Mouse (Mus musculus) liver, embryonic 11.5 days (tissue): Measurements from ENCODE around the gene Tmem108. TPM values are rescaled to one million over a fixed set of nuclear protein-coding genes. Genes with fewer than 3 reads are reported as not detected.

Experiments
- ATAC-seq: fragments of 200-750 bp; cut with Nextera tagmentation; replicated peaks from 2 replicates; pipeline ENCODE4 v1.8.0; 2017; ENCODE audit warnings: moderate number of reproducible peaks, mild to moderate bottlenecking, moderate TSS enrichment, moderate library complexity; ENCODE audit not compliant: low FRiP score
- DNase-seq: peaks from one replicate; pipeline ENCODE4 v3.0.0-alpha.2; 2017; ENCODE audit warnings: low spot score
- H3K27ac ChIP-seq: fragments of 300-500 bp; sonication (generic); 2 replicates; pipeline ENCODE4 v1.5.1; 2014; ENCODE audit warnings: mild to moderate bottlenecking, low read depth, low read length, control low read depth
- H3K27me3 ChIP-seq: fragments of 300-500 bp; sonication (generic); replicated peaks from 2 replicates; pipeline ENCODE4 v1.6.1; 2014; ENCODE audit warnings: low read length, mixed read lengths; ENCODE audit not compliant: control insufficient read depth, insufficient read depth
- H3K36me3 ChIP-seq: fragments of 300-500 bp; sonication (generic); 2 replicates; pipeline ENCODE4 v1.6.1; 2014; ENCODE audit warnings: mild to moderate bottlenecking, low read length, moderate library complexity, mixed read lengths; ENCODE audit not compliant: control insufficient read depth, insufficient read depth
- H3K4me1 ChIP-seq: fragments of 300-500 bp; sonication (generic); replicated peaks from 2 replicates; pipeline ENCODE4 v1.6.1; 2014; ENCODE audit warnings: low read length, mixed read lengths; ENCODE audit not compliant: control insufficient read depth, insufficient read depth
- H3K4me2 ChIP-seq: fragments of 300-500 bp; sonication (generic); 2 replicates; pipeline ENCODE4 v1.6.1; 2014; ENCODE audit warnings: mild to moderate bottlenecking, control low read depth, moderate library complexity
- H3K4me3 ChIP-seq: fragments of 300-500 bp; sonication (generic); 2 replicates; pipeline ENCODE4 v1.5.1; 2014; ENCODE audit warnings: low read depth, low read length, control low read depth
- H3K9ac ChIP-seq: fragments of 300-500 bp; sonication (generic); 2 replicates; pipeline ENCODE4 v1.6.1; 2014; ENCODE audit warnings: low read depth, low read length, control low read depth
- H3K9me3 ChIP-seq: fragments of 300-500 bp; sonication (generic); 2 replicates; pipeline ENCODE4 v1.6.1; 2016; ENCODE audit warnings: low read length, inconsistent platforms, mixed read lengths; ENCODE audit not compliant: control insufficient read depth
- WGBS: fragments of 180-500 bp; shearing (Covaris S2); extraction: QIAGEN DNeasy Blood & Tissue Kit; methylation state at CpG from one replicate; pipeline ENCODE4 v1.1.7; 2014; 5-methylcytosine and 5-hydroxymethylcytosine counted together
- polyA plus RNA-seq: library from polyadenylated mRNA; unstranded; fragments of >200 nt; fragmentation: Nextera tagmentation; extraction: Ambion mirVana; gene quantifications from 2 replicates; pipeline ENCODE4 v1.2.1, GENCODE M21; 2014

Gene Tmem108
- polyA plus RNA-seq, 1 experiment from 2014 or later, result 17.6 TPM

DNA sequence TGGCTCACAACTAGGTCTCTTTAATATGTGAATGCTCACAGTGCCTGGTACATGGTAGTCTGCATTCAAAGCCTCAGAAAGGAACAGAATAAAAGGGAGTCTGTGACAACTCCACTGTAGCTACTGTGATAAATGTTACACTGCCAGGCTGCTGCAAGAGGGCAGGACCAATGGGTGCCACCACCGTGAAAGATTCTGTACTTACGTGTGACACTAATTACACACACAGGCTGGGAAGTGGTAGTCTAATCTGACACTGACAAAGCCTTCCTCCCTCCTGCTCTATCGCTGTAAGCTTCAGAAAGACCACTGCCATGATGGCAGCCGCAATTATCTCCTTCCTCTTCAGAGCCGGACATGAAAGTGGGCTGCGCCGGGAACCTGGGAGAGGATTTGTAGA lies 292.7 kb downstream of the Tmem108 start:
- no peaks in the 10 kb centered on the region for H3K9me3 ChIP-seq
- no peak overlapping the region for H3K27ac ChIP-seq
- H3K36me3 ChIP-seq, result no peaks in the 10 kb centered on the region
- WGBS, result 58% methylated on average over 7 of the region's 7 CpGs
- no peak overlapping the region for H3K4me3 ChIP-seq
- no peak overlapping the region for H3K4me2 ChIP-seq
- no peak overlapping the region for H3K9ac ChIP-seq
- H3K4me1 ChIP-seq, result 0 out of 2 replicates have a peak, but pooled peaks cover 5% of the 10 kb centered on the region
- no peak for DNase-seq
- no peaks in the 10 kb centered on the region for H3K27me3 ChIP-seq
- ATAC-seq, result no peak

GRCm38 (mm10) chr9:103465711-103466220 lies 295.9 kb downstream of the Tmem108 start:
- Histone ChIP-seq H3K27ac (no peak overlapping the region), H3K4me3 (no peak overlapping the region), H3K4me1 (no peaks in the 10 kb centered on the region), H3K4me2 (no peak overlapping the region), H3K9me3 (no peaks in the 10 kb centered on the region), H3K9ac (no peak overlapping the region), H3K36me3 (no peaks in the 10 kb centered on the region), H3K27me3 (no peaks in the 10 kb centered on the region)
- DNase-seq (no peak), ATAC-seq (no peak)
- WGBS, result 77% methylated on average over 13 of the region's 13 CpGs

DNA sequence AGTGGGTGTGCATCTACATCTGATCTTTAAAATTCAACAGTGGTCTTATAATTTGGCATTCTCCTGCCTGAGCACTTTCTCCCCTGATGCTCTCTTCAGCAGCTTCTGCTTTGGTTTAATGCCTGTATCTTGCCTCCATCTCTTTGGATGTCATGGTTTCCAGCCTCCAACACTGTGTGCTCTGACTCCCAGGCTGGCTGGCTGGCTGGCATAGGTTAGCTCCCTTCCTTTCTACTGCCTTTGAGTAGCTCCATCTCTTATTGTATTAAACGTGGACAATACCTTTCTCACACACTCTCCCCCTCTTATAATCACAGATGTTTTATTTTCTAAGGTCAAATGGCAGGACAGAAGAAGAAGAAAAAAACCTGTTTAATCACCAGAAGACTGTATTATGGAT lies 296.3 kb downstream of the Tmem108 start:
- no peak overlapping the region for H3K4me2 ChIP-seq
- no peak overlapping the region for H3K9ac ChIP-seq
- H3K4me3 ChIP-seq, result no peak overlapping the region
- DNase-seq (no peak), ATAC-seq (no peak)
- no peaks in the 10 kb centered on the region for H3K9me3 ChIP-seq
- H3K27ac ChIP-seq, result no peak overlapping the region
- H3K4me1 ChIP-seq, result no peaks in the 10 kb centered on the region
- WGBS, result 43% methylated on average over 1 of the region's 1 CpGs
- H3K36me3 ChIP-seq, result no peaks in the 10 kb centered on the region
- no peaks in the 10 kb centered on the region for H3K27me3 ChIP-seq

GRCm38 (mm10) chr9:103463833-103464232 lies 297.8 kb downstream of the Tmem108 start:
- Histone ChIP-seq H3K4me1 (no peaks in the 10 kb centered on the region), H3K4me3 (no peak overlapping the region), H3K9me3 (no peaks in the 10 kb centered on the region), H3K4me2 (no peak overlapping the region), H3K27me3 (no peaks in the 10 kb centered on the region), H3K9ac (no peak overlapping the region), H3K27ac (no peak overlapping the region), H3K36me3 (no peaks in the 10 kb centered on the region)
- DNase-seq (no peak), ATAC-seq (no peak)
- WGBS, result 81% methylated on average over 6 of the region's 6 CpGs

DNA sequence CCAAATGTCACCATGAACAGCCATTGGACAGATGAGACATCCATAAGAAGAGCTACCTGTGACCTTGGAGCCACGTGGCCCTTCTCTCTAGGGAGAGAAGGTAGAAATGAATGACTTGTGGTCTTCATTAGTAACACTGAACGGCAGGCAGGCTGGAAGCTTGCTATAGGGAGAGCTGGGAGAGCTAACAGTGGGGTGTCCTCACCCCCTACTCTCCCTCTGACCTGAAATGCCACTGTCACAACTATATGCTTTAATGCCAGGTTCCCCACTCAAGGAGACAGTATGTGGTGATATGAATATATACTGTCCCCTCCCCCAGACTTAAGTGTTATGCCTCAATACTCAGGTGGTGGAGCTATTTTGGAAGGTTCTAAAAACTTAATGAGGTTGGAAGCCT lies 301.8 kb downstream of the Tmem108 start:
- 52% methylated on average over 2 of the region's 2 CpGs for WGBS
- Histone ChIP-seq H3K4me2 (no peak overlapping the region), H3K4me1 (no peaks in the 10 kb centered on the region), H3K27ac (no peak overlapping the region), H3K9me3 (no peaks in the 10 kb centered on the region), H3K9ac (no peak overlapping the region), H3K4me3 (no peak overlapping the region), H3K27me3 (no peaks in the 10 kb centered on the region), H3K36me3 (no peaks in the 10 kb centered on the region)
- ATAC-seq (no peak), DNase-seq (no peak)

DNA sequence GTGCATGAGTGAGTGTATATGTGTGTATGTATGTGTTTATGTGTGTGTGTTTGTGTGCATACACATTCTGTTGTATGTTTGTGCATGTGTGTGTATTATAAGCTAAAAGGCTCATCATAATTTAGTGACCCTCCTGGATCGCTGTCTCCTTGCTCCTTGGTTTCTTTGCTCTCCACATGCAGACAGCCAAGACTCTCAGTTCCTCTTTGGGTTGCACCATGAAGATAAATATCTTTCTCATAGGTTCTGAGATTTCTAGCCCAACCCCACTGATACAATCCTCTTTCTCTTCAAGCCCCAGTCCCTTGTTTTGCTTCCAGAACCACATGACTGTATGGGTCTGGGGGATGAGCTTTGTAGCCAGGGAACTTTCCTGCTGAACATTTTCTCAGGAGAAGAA lies 302.3 kb downstream of the Tmem108 start:
- no peaks in the 10 kb centered on the region for H3K9me3 ChIP-seq

GRCm38 (mm10) chr9:103449651-103450050 lies 312.0 kb downstream of the Tmem108 start:
- Histone ChIP-seq H3K4me2 (no peak overlapping the region), H3K36me3 (no peaks in the 10 kb centered on the region), H3K4me1 (no peaks in the 10 kb centered on the region), H3K9ac (no peak overlapping the region), H3K9me3 (no peaks in the 10 kb centered on the region), H3K27me3 (no peaks in the 10 kb centered on the region), H3K27ac (no peak overlapping the region), H3K4me3 (no peak overlapping the region)
- ATAC-seq (no peak), DNase-seq (no peak)
- WGBS, result 54% methylated on average over 6 of the region's 6 CpGs

More for the DNA sequence above, 302.3 kb downstream of the Tmem108 start:
- no peak overlapping the region for H3K27ac ChIP-seq
- H3K4me3 ChIP-seq, result no peak overlapping the region
- no peaks in the 10 kb centered on the region for H3K36me3 ChIP-seq
- H3K27me3 ChIP-seq, result no peaks in the 10 kb centered on the region
- H3K4me1 ChIP-seq, result no peaks in the 10 kb centered on the region
- no peak overlapping the region for H3K9ac ChIP-seq
- H3K4me2 ChIP-seq, result no peak overlapping the region
- DNase-seq (no peak), ATAC-seq (no peak)
- WGBS, result 88% methylated on average over 1 of the region's 1 CpGs

DNA sequence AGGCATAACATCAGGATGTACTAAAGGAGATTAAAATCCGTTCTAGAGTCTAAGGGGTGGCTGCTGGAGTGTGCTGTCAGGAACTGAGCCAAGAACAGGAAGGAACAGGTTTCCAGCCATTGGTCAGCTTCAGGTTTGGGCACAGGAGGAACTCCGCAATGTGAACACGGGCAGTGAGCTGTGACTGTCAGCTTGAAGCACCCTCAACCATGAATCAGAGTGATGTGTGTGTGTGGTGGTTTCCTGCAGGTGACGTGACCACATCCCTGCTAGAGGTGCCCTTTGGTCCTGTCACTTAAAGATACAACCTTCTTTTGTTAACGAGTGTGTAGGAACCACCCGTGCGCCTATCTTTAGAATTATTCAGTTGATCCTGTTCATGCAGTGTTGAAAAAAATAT lies 312.5 kb downstream of the Tmem108 start:
- H3K27ac ChIP-seq, result no peak overlapping the region
- no peak for ATAC-seq
- DNase-seq, result no peak
- no peaks in the 10 kb centered on the region for H3K36me3 ChIP-seq
- no peaks in the 10 kb centered on the region for H3K9me3 ChIP-seq
- no peak overlapping the region for H3K4me3 ChIP-seq
- WGBS, result 50% methylated on average over 7 of the region's 7 CpGs
- H3K27me3 ChIP-seq, result no peaks in the 10 kb centered on the region
- no peak overlapping the region for H3K9ac ChIP-seq
- H3K4me2 ChIP-seq, result no peak overlapping the region
- no peaks in the 10 kb centered on the region for H3K4me1 ChIP-seq

DNA sequence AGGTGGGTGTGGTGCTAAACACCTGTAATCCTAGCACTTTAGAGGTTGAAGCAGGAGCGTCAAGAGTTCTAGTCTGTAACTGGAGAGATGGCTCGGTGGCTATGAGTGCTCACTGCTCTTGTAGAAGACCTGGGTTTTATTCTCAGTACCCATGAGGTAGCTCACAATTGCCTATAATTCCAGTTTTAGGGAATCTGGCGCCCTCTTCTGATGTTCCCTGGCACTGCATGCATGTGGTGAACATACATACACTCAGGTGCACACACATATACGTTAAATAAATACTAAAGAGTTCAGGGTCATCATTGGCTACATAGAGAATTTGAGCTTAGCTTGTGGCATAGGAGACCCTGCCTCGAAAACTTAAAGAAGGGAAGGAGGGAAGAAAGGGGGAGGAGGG lies 317.0 kb downstream of the Tmem108 start:
- no peak for DNase-seq
- WGBS, result 78% methylated on average over 5 of the region's 5 CpGs
- no peaks in the 10 kb centered on the region for H3K36me3 ChIP-seq
- ATAC-seq, result no peak
- no peaks in the 10 kb centered on the region for H3K9me3 ChIP-seq
- no peaks in the 10 kb centered on the region for H3K4me1 ChIP-seq
- H3K27me3 ChIP-seq, result no peaks in the 10 kb centered on the region
- no peak overlapping the region for H3K27ac ChIP-seq
- no peak overlapping the region for H3K4me3 ChIP-seq
- H3K9ac ChIP-seq, result no peak overlapping the region
- H3K4me2 ChIP-seq, result no peak overlapping the region
